Mouse (Mus musculus) lung, postnatal 10 days (tissue): Measurements from ENCODE around the gene Lrmda.

Experiments used
- DNase-seq: peaks from one replicate; pipeline ENCODE4 v3.0.0; 2021

The Lrmda gene

GRCm38 (mm10) chr14:22425018-22425534 is 405.6 kb downstream of the Lrmda start:
- DNase-seq, result no peak

- DNase-seq, result peak; percentile 15
Measured at GRCm38 (mm10) chr14:22435441-22435840, 415.9 kb downstream of the Lrmda start.

GRCm38 (mm10) chr14:22435860-22436377 is 416.4 kb downstream of the Lrmda start:
- DNase-seq, result no peak

- DNase-seq, result no peak
Measured at GRCm38 (mm10) chr14:22440341-22440999, 421.0 kb downstream of the Lrmda start.

- DNase-seq, result no peak
Measured at GRCm38 (mm10) chr14:22441859-22442447, 422.4 kb downstream of the Lrmda start.

- DNase-seq, result no peak
Measured at GRCm38 (mm10) chr14:22442719-22443118, 423.2 kb downstream of the Lrmda start.

- DNase-seq, result peak; percentile 27
Measured at GRCm38 (mm10) chr14:22444541-22444940, 425.0 kb downstream of the Lrmda start.

- DNase-seq, result peak; percentile 42
Measured at GRCm38 (mm10) chr14:22445161-22445821, 425.8 kb downstream of the Lrmda start.

- no peak for DNase-seq
Measured at GRCm38 (mm10) chr14:22445841-22446570, 426.5 kb downstream of the Lrmda start.

- DNase-seq, result no peak
Measured at GRCm38 (mm10) chr14:22451603-22452002, 432.1 kb downstream of the Lrmda start.

GRCm38 (mm10) chr14:22464314-22464713 is 444.8 kb downstream of the Lrmda start:
- no peak for DNase-seq

GRCm38 (mm10) chr14:22471041-22471440 is 451.5 kb downstream of the Lrmda start:
- DNase-seq, result no peak

GRCm38 (mm10) chr14:22473451-22473850 is 453.9 kb downstream of the Lrmda start:
- no peak for DNase-seq

GRCm38 (mm10) chr14:22473991-22474390 is 454.5 kb downstream of the Lrmda start:
- no peak for DNase-seq

GRCm38 (mm10) chr14:22493326-22493725 is 473.8 kb downstream of the Lrmda start:
- no peak for DNase-seq

GRCm38 (mm10) chr14:22494290-22494689 is 474.8 kb downstream of the Lrmda start:
- DNase-seq, result peak; percentile 10

GRCm38 (mm10) chr14:22494866-22495265 is 475.4 kb downstream of the Lrmda start:
- peak; percentile 36 for DNase-seq

GRCm38 (mm10) chr14:22495286-22495685 is 475.8 kb downstream of the Lrmda start:
- DNase-seq, result no peak

- DNase-seq, result no peak
Measured at GRCm38 (mm10) chr14:22497636-22498131, 478.2 kb downstream of the Lrmda start.

GRCm38 (mm10) chr14:22509747-22510530 is 490.4 kb downstream of the Lrmda start:
- DNase-seq, result no peak

- DNase-seq, result no peak
Measured at GRCm38 (mm10) chr14:22510531-22510785, 490.9 kb downstream of the Lrmda start.
